Mouse (Mus musculus) testis, adult 2 months (tissue): ENCODE measurements around the gene Tenm4. TPM values are rescaled to one million over a fixed set of nuclear protein-coding genes. Genes with fewer than 3 reads are reported as not detected.

Source experiments
- H3K27ac ChIP-seq: fragments of 200-500 bp; 2 replicates; pipeline ENCODE4 v1.5.1; 2012; ENCODE audit warnings: low read depth, low read length; ENCODE audit not compliant: control insufficient read depth, insufficient read depth
- H3K27me3 ChIP-seq: fragments of 200-500 bp; 2 replicates; pipeline ENCODE4 v1.6.1; 2012; ENCODE audit warnings: mild to moderate bottlenecking, low read length, moderate library complexity; ENCODE audit not compliant: control insufficient read depth, insufficient read depth
- H3K36me3 ChIP-seq: fragments of 200-500 bp; 2 replicates; pipeline ENCODE4 v1.6.1; 2012; ENCODE audit warnings: mild to moderate bottlenecking, low read length; ENCODE audit not compliant: control insufficient read depth, insufficient read depth
- H3K4me1 ChIP-seq: fragments of 200-500 bp; 2 replicates; pipeline ENCODE4 v1.6.1; 2012; ENCODE audit warnings: low read length; ENCODE audit not compliant: control insufficient read depth, insufficient read depth
- H3K4me3 ChIP-seq: fragments of 200-500 bp; 2 replicates; pipeline ENCODE4 v1.5.1; 2012; ENCODE audit warnings: low read depth, mild to moderate bottlenecking, low read length, moderate library complexity, mixed read lengths; ENCODE audit not compliant: control insufficient read depth
- CTCF ChIP-seq: fragments of 200-500 bp; IDR thresholded peaks from 2 replicates; pipeline ENCODE4 v1.5.1; 2012; ENCODE audit warnings: low read depth, mild to moderate bottlenecking, inconsistent platforms, low read length, moderate library complexity; ENCODE audit not compliant: control insufficient read depth, insufficient read depth, insufficient replicate concordance
- POLR2A ChIP-seq: fragments of 200-500 bp; IDR thresholded peaks from 2 replicates; pipeline ENCODE4 v1.6.1; 2012; ENCODE audit warnings: low read depth, mild to moderate bottlenecking, inconsistent platforms, low read length, moderate library complexity; ENCODE audit not compliant: control insufficient read depth
- polyA plus RNA-seq: library from polyadenylated mRNA; depleted of rRNA; stranded (reverse); fragments of >200 nt; gene quantifications from 2 replicates; pipeline ENCODE4 v1.2.3, GENCODE M21; 2012

Tenm4 gene
- polyA plus RNA-seq, 1 experiment, result 2.3 TPM

DNA sequence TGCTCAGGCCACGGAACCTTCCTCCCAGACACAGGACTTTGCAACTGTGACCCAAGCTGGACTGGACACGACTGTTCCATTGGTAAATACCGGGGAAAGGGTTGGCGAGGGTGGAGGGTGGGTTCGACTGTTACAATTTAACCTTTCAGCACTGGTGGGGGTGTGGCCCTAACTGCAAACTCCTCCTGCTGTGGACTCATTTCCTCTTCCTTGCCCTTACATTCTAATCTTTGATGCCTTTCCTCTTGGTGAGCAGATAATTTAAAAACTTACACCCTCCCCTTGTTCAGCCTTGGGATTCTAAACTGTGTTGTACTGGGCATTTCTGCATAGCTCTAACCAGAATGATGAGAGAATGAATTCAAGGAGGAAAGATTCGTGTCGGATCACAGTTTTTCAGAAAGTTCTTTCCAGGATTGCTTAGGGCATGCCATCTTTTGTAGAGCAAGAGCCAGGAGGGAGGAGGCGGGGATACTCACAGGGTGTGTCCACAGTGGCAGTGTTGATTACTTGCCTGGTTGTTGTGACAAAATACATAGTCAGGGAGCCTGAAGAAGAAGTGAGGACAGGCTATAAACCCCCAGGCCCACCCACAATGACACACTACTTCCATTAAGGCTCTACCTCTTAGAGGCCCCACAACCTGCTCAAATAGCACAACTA is 607.0 kb downstream of the Tenm4 start:
- no peaks in the 10 kb centered on the region for H3K36me3 ChIP-seq
- no peaks in the 10 kb centered on the region for H3K4me1 ChIP-seq
- H3K4me3 ChIP-seq, result no peak overlapping the region
- no peaks in the 10 kb centered on the region for H3K27me3 ChIP-seq
- TF ChIP-seq POLR2A, result no peak
- no peak overlapping the region for H3K27ac ChIP-seq

GRCm38 (mm10) chr7:96778601-96778969 is 607.5 kb downstream of the Tenm4 start:
- TF ChIP-seq POLR2A (no peak), CTCF (peak; percentile 14; the same call in 1 of the 2 replicates)
- Histone ChIP-seq H3K36me3 (no peaks in the 10 kb centered on the region), H3K27me3 (no peaks in the 10 kb centered on the region)

GRCm38 (mm10) chr7:96780556-96780955 is 609.5 kb downstream of the Tenm4 start:
- Histone ChIP-seq H3K4me3 (no peak overlapping the region), H3K36me3 (no peaks in the 10 kb centered on the region), H3K27ac (no peak overlapping the region), H3K27me3 (no peaks in the 10 kb centered on the region), H3K4me1 (no peaks in the 10 kb centered on the region)
- TF ChIP-seq POLR2A, result no peak

More at GRCm38 (mm10) chr7:96778601-96778969, 607.5 kb downstream of the Tenm4 start:
- Histone ChIP-seq H3K4me1 (no peaks in the 10 kb centered on the region), H3K4me3 (no peak overlapping the region), H3K27ac (no peak overlapping the region)

- no peak overlapping the region for H3K27ac ChIP-seq
- H3K36me3 ChIP-seq, result no peaks in the 10 kb centered on the region
- H3K27me3 ChIP-seq, result no peaks in the 10 kb centered on the region
- H3K4me3 ChIP-seq, result no peak overlapping the region
- H3K4me1 ChIP-seq, result no peaks in the 10 kb centered on the region
- TF ChIP-seq CTCF, result no peak
- no peak for TF ChIP-seq POLR2A
These were observed 610.0 kb downstream of the Tenm4 start for GRCm38 (mm10) chr7:96781068-96781467.

DNA sequence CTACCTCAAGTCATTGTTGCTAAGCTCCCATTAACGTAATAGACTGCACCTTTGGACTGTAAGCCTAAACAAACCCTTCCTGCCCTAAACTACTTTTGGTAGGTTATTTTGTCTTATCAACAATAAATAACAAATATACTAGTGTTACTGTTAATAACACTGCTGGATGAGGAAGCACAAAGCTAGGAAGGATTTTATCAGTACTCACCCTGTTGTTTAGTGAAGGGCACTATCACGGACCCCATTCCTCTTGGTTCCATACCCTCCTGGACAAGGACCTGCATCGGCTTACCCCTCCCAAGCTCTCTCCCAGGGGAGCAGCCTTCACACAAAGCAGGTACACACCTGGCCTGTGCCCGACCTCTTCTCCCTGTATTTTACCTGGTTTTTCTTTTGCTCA is 611.6 kb downstream of the Tenm4 start:
- Histone ChIP-seq H3K36me3 (no peaks in the 10 kb centered on the region), H3K27ac (no peak overlapping the region), H3K27me3 (no peaks in the 10 kb centered on the region), H3K4me1 (no peaks in the 10 kb centered on the region), H3K4me3 (no peak overlapping the region)
- TF ChIP-seq POLR2A (no peak), CTCF (no peak)

DNA sequence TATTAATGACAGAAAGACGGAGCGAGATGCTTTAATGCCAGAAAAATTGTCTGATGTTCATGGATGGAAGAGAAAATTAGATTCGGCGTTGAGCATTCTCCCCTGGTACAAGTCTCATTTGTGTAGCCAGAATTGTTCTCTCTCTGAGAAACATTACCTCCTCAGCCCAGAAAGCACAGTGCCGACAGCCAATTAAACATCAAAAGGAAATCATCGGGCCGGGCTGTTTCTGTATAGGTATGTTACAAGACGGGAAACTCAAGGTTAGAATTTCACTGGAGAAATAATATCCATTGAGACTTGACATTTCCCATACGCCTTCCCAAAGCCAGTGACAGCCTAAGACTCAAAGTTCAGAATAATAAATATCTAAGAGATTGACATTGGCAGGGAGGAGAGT is 614.8 kb downstream of the Tenm4 start:
- TF ChIP-seq POLR2A (no peak), CTCF (no peak)
- H3K36me3 ChIP-seq, result no peaks in the 10 kb centered on the region
- no peak overlapping the region for H3K4me3 ChIP-seq
- H3K4me1 ChIP-seq, result no peaks in the 10 kb centered on the region
- H3K27me3 ChIP-seq, result no peaks in the 10 kb centered on the region
- H3K27ac ChIP-seq, result no peak overlapping the region

GRCm38 (mm10) chr7:96786262-96787044 is 615.4 kb downstream of the Tenm4 start:
- H3K4me3 ChIP-seq, result no peak overlapping the region
- no peak overlapping the region for H3K27ac ChIP-seq
- no peaks in the 10 kb centered on the region for H3K27me3 ChIP-seq
- H3K4me1 ChIP-seq, result no peaks in the 10 kb centered on the region
- no peaks in the 10 kb centered on the region for H3K36me3 ChIP-seq
- TF ChIP-seq POLR2A, result no peak
- no peak for TF ChIP-seq CTCF

DNA sequence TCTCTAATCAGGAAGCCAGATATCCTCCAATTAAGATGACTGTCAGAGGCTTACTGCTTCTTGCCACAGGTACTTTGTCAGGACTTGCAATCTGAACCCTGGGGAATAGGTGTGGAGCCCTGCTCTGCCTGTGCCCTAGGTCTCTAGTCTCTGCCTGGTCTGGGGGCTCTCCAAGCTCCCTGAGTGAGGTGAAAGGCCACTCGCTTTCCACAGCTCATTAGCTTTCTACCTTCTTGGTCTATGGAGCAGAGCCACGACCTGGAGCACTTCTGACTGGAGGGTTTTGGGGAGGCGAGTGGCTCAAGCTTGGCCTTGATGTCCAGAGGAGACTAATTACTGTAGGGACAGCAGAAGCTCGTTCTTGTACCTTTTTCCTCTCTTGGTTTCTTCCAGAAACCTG is 617.1 kb downstream of the Tenm4 start:
- H3K36me3 ChIP-seq, result no peaks in the 10 kb centered on the region
- TF ChIP-seq POLR2A (no peak), CTCF (no peak)
- H3K27me3 ChIP-seq, result no peaks in the 10 kb centered on the region
- no peaks in the 10 kb centered on the region for H3K4me1 ChIP-seq
- H3K4me3 ChIP-seq, result no peak overlapping the region
- H3K27ac ChIP-seq, result no peak overlapping the region
